Mouse (Mus musculus) neural tube, embryonic 11.5 days (tissue): ENCODE results near the gene Henmt1. TPM values are rescaled to one million over a fixed set of nuclear protein-coding genes. Genes with fewer than 3 reads are reported as not detected.

ENCODE experiments used
- ATAC-seq: fragments of 200-750 bp; cut with Nextera tagmentation; 2 replicates; pipeline ENCODE4 v1.8.0; 2017; ENCODE audit warnings: moderate number of reproducible peaks, mild to moderate bottlenecking, moderate TSS enrichment, moderate library complexity; ENCODE audit not compliant: insufficient read depth, low FRiP score, low TSS enrichment
- DNase-seq: peaks from one replicate; pipeline ENCODE4 v3.0.0-alpha.2; 2015; ENCODE audit warnings: low spot score
- H3K27ac ChIP-seq: fragments of 300-500 bp; sonication (generic); 2 replicates; pipeline ENCODE4 v1.5.1; 2014; ENCODE audit warnings: low read depth, mild to moderate bottlenecking, low read length
- H3K27me3 ChIP-seq: fragments of 300-500 bp; sonication (generic); 2 replicates; pipeline ENCODE4 v1.6.1; 2014; ENCODE audit warnings: mild to moderate bottlenecking, low read length, mixed read lengths; ENCODE audit not compliant: control insufficient read depth, insufficient read depth
- H3K36me3 ChIP-seq: fragments of 300-500 bp; sonication (generic); 2 replicates; pipeline ENCODE4 v1.6.1; 2014; ENCODE audit warnings: mild to moderate bottlenecking, low read length, moderate library complexity, mixed read lengths; ENCODE audit not compliant: control insufficient read depth, insufficient read depth
- H3K4me1 ChIP-seq: fragments of 300-500 bp; sonication (generic); 2 replicates; pipeline ENCODE4 v1.6.1; 2014; ENCODE audit warnings: low read length, mixed read lengths; ENCODE audit not compliant: control insufficient read depth, insufficient read depth
- H3K4me2 ChIP-seq: fragments of 300-500 bp; sonication (generic); 2 replicates; pipeline ENCODE4 v1.6.1; 2014; ENCODE audit warnings: low read depth, mild to moderate bottlenecking, moderate library complexity
- H3K4me3 ChIP-seq: fragments of 300-500 bp; sonication (generic); 2 replicates; pipeline ENCODE4 v1.5.1; 2014; ENCODE audit warnings: low read depth, low read length
- H3K9ac ChIP-seq: fragments of 300-500 bp; sonication (generic); 2 replicates; pipeline ENCODE4 v1.6.1; 2014; ENCODE audit warnings: mild to moderate bottlenecking, low read length
- H3K9me3 ChIP-seq: fragments of 300-500 bp; sonication (generic); 2 replicates; pipeline ENCODE4 v1.6.1; 2016; ENCODE audit warnings: low read length; ENCODE audit not compliant: control insufficient read depth
- WGBS: fragments of 180-500 bp; shearing (Covaris S2); extraction: QIAGEN DNeasy Blood & Tissue Kit; methylation state at CpG from one replicate; pipeline ENCODE4 v1.1.7; 2014; 5-methylcytosine and 5-hydroxymethylcytosine counted together
- polyA plus RNA-seq: library from polyadenylated mRNA; unstranded; fragments of >200 nt; fragmentation: Nextera tagmentation; extraction: Ambion mirVana; gene quantifications from 2 replicates; pipeline ENCODE4 v1.2.1, GENCODE M21; 2014

Henmt1 gene
- polyA plus RNA-seq, 1 experiment from 2014 or later: 0.58 TPM

- ATAC-seq: no peak
- Histone ChIP-seq H3K9me3 (no peaks in the 10 kb centered on the region), H3K9ac (no peak overlapping the region), H3K4me2 (no peak overlapping the region), H3K36me3 (peaks cover 7% of the 10 kb centered on the region), H3K4me1 (no peaks in the 10 kb centered on the region), H3K27me3 (no peaks in the 10 kb centered on the region), H3K27ac (no peak overlapping the region), H3K4me3 (no peak overlapping the region)
- 96% methylated on average over 13 of the region's 13 CpGs for WGBS
- DNase-seq: no peak
Measured at GRCm38 (mm10) chr3:108977340-108978030, 37.8 kb downstream of the Henmt1 start.

- Histone ChIP-seq H3K27ac (no peak overlapping the region), H3K27me3 (no peaks in the 10 kb centered on the region), H3K4me2 (no peak overlapping the region), H3K4me1 (no peaks in the 10 kb centered on the region), H3K9me3 (no peaks in the 10 kb centered on the region), H3K36me3 (peaks cover 5% of the 10 kb centered on the region), H3K9ac (no peak overlapping the region), H3K4me3 (no peak overlapping the region)
- 85% methylated on average over 6 of the region's 6 CpGs for WGBS
- no peak for ATAC-seq
- DNase-seq: no peak
Measured at GRCm38 (mm10) chr3:108981946-108982345, 42.3 kb downstream of the Henmt1 start.

- Histone ChIP-seq H3K9ac (no peak overlapping the region), H3K4me2 (no peak overlapping the region), H3K36me3 (peaks cover 2% of the 10 kb centered on the region; the same call in 1 of the 2 replicates), H3K27me3 (no peaks in the 10 kb centered on the region), H3K4me3 (no peak overlapping the region), H3K4me1 (no peaks in the 10 kb centered on the region), H3K9me3 (no peaks in the 10 kb centered on the region), H3K27ac (no peak overlapping the region)
- no peak for ATAC-seq
- 73% methylated on average over 5 of the region's 5 CpGs for WGBS
- no peak for DNase-seq
Measured at GRCm38 (mm10) chr3:108983989-108984388, 44.3 kb downstream of the Henmt1 start.

GRCm38 (mm10) chr3:108986534-108986933 lies 46.9 kb downstream of the Henmt1 start:
- 90% methylated on average over 1 of the region's 1 CpGs for WGBS
- Histone ChIP-seq H3K36me3 (no peaks in the 10 kb centered on the region), H3K9ac (no peak overlapping the region), H3K27ac (no peak overlapping the region), H3K4me1 (no peaks in the 10 kb centered on the region), H3K4me2 (no peak overlapping the region), H3K4me3 (no peak overlapping the region), H3K27me3 (no peaks in the 10 kb centered on the region), H3K9me3 (no peaks in the 10 kb centered on the region)
- ATAC-seq: no peak
- DNase-seq: peak; percentile 30

- no peak overlapping the region for H3K9ac ChIP-seq
Measured at GRCm38 (mm10) chr3:108987009-108987659, 47.5 kb downstream of the Henmt1 start.

GRCm38 (mm10) chr3:108989971-108990548 lies 50.4 kb downstream of the Henmt1 start:
- H3K4me2 ChIP-seq: no peak overlapping the region
- H3K27ac ChIP-seq: no peak overlapping the region
- no peaks in the 10 kb centered on the region for H3K4me1 ChIP-seq
- ATAC-seq (no peak), DNase-seq (no peak)
- 89% methylated on average over 9 of the region's 9 CpGs for WGBS
- no peaks in the 10 kb centered on the region for H3K27me3 ChIP-seq
- no peaks in the 10 kb centered on the region for H3K9me3 ChIP-seq
- H3K9ac ChIP-seq: no peak overlapping the region
- no peaks in the 10 kb centered on the region for H3K36me3 ChIP-seq
- no peak overlapping the region for H3K4me3 ChIP-seq

More at GRCm38 (mm10) chr3:108987009-108987659, 47.5 kb downstream of the Henmt1 start:
- H3K4me2 ChIP-seq: no peak overlapping the region
- WGBS: 81% methylated on average over 12 of the region's 12 CpGs
- DNase-seq (no peak), ATAC-seq (no peak; the same call in 1 of the 2 replicates)
- H3K4me3 ChIP-seq: no peak overlapping the region
- no peaks in the 10 kb centered on the region for H3K4me1 ChIP-seq
- H3K27me3 ChIP-seq: no peaks in the 10 kb centered on the region
- H3K27ac ChIP-seq: no peak overlapping the region
- no peaks in the 10 kb centered on the region for H3K9me3 ChIP-seq
- H3K36me3 ChIP-seq: no peaks in the 10 kb centered on the region

DNA sequence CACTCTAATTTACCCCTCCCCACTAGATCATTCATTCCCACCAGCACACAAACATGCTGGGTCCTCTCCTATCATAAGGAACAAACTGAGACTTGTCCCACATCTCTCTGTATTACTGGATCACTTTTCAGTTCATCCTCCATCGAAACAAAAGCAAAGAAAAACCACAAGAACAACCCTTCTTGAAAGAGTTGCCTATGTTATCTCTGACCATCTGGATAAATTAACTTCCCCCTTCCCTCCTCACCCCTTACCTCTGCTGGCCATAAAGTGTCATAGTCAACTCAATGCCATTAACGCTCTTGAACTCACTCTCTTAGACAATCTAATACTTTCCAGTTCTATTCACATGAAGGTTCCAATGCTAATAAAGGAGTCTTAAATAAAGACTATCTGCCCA lies 54.8 kb downstream of the Henmt1 start:
- Histone ChIP-seq H3K9me3 (no peaks in the 10 kb centered on the region), H3K4me1 (no peaks in the 10 kb centered on the region), H3K27me3 (no peaks in the 10 kb centered on the region), H3K4me2 (no peak overlapping the region), H3K27ac (no peak overlapping the region), H3K4me3 (no peak overlapping the region), H3K36me3 (no peaks in the 10 kb centered on the region), H3K9ac (no peak overlapping the region)
- WGBS: 92% methylated on average over 2 of the region's 2 CpGs
- DNase-seq: no peak
- no peak for ATAC-seq

DNA sequence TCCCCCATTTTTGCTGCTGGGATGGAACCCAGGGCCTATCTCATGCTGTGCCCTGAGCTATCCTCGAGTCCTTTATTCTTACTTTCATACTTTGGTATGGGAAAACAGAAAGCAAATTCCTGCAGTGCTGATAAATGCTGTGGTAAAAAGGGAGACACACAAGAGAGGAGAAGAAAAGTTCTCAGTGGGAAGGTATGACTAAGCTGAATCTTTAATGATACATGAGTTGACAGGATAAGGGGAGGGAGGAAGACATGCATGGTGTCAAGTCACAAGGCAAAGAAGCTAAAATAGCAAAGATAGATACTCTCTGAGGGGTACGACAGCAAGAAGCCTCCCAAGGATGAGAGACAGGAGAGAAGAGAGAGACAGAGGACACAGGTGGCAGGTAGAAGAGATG lies 55.7 kb downstream of the Henmt1 start:
- ATAC-seq: no peak
- H3K4me2 ChIP-seq: no peak overlapping the region
- WGBS: 92% methylated on average over 2 of the region's 2 CpGs

GRCm38 (mm10) chr3:108997284-108997683 lies 57.6 kb downstream of the Henmt1 start:
- Histone ChIP-seq H3K27ac (no peak overlapping the region), H3K36me3 (no peaks in the 10 kb centered on the region; the same call in 1 of the 2 replicates), H3K4me1 (no peaks in the 10 kb centered on the region), H3K9ac (no peak overlapping the region), H3K4me2 (no peak overlapping the region), H3K4me3 (no peak overlapping the region), H3K9me3 (no peaks in the 10 kb centered on the region), H3K27me3 (no peaks in the 10 kb centered on the region)
- 88% methylated on average over 11 of the region's 11 CpGs for WGBS
- ATAC-seq (no peak), DNase-seq (no peak)

More for the DNA sequence above, 55.7 kb downstream of the Henmt1 start:
- no peaks in the 10 kb centered on the region for H3K9me3 ChIP-seq
- H3K27ac ChIP-seq: no peak overlapping the region
- H3K9ac ChIP-seq: no peak overlapping the region
- DNase-seq: no peak
- H3K4me1 ChIP-seq: no peaks in the 10 kb centered on the region
- H3K36me3 ChIP-seq: no peaks in the 10 kb centered on the region
- no peak overlapping the region for H3K4me3 ChIP-seq
- no peaks in the 10 kb centered on the region for H3K27me3 ChIP-seq
